Mouse (Mus musculus): ENCODE measurements at regions not wholly inside any gene's neighbourhood (a gene's known extent, or its start where the extent isn't known, plus 50 kb on each side); places are given as distances from the start of the nearest gene placed in this dataset.
"Not testable (repeated sequence)": the region's sequence is repeated elsewhere in the genome, so short reads cannot be mapped to it uniquely, and the experiment has no call there.

GRCm38 (mm10) chr17:3055376-3055775 is 59.4 kb upstream of the Scaf8 start:
- H3K9me3 ChIP-seq (ENCODE audit: control insufficient read depth, low read length); ATAC-seq (ENCODE audit: low FRiP score, low TSS enrichment); H3K4me1 ChIP-seq (ENCODE audit: control insufficient read depth, insufficient read depth, low read length); H3K9ac ChIP-seq (ENCODE audit: low read depth, low read length); H3K4me2 ChIP-seq (replicated peaks; ENCODE audit: low read depth, low read length); H3K36me3 ChIP-seq (ENCODE audit: control insufficient read depth, insufficient read depth, low read length); H3K4me3 ChIP-seq (ENCODE audit: low read length); H3K27me3 ChIP-seq (ENCODE audit: control insufficient read depth, insufficient read depth, low read length); H3K27ac ChIP-seq (ENCODE audit: low read depth, low read length): not testable (repeated sequence)
- 77% methylated on average over 3 of the region's 3 CpGs for WGBS

- not testable (repeated sequence) for H3K27me3 ChIP-seq (ENCODE audit: control insufficient read depth, insufficient read depth, low read length); H3K9ac ChIP-seq (ENCODE audit: low read depth, low read length); H3K4me3 ChIP-seq (ENCODE audit: low read length); H3K27ac ChIP-seq (ENCODE audit: low read depth, low read length); H3K4me2 ChIP-seq (replicated peaks; ENCODE audit: low read depth, low read length); H3K4me1 ChIP-seq (ENCODE audit: control insufficient read depth, insufficient read depth, low read length); ATAC-seq (ENCODE audit: low FRiP score, low TSS enrichment); H3K36me3 ChIP-seq (ENCODE audit: control insufficient read depth, insufficient read depth, low read length)
- H3K9me3 ChIP-seq (ENCODE audit: control insufficient read depth, low read length): peaks cover 12% of the 10 kb centered on the region
- WGBS: 82% methylated on average over 1 of the region's 1 CpGs
Observed at GRCm38 (mm10) chr17:3063401-3063800, 51.4 kb upstream of the Scaf8 start.

Measured in kidney, embryonic 14.5 days (tissue).